Mouse (Mus musculus): Measurements from ENCODE around the gene Lrp8.

- TF ChIP-seq CTCF (IDR thresholded peaks at IDR 0.05): no peak
- TF ChIP-seq EP300 (IDR thresholded peaks at IDR 0.05): no peak
Observed at GRCm38 (mm10) chr4:107921152-107921695, 119.2 kb downstream of the Lrp8 start.
